Mouse (Mus musculus) heart, embryonic 16.5 days (tissue): Measurements from ENCODE around the gene Bves. TPM values are rescaled to one million over a fixed set of nuclear protein-coding genes. Genes with fewer than 3 reads are reported as not detected.

Experiments
- ATAC-seq: fragments of 200-750 bp; cut with Nextera tagmentation; replicated peaks from 2 replicates; pipeline ENCODE4 v1.8.0; 2017; ENCODE audit warnings: moderate number of reproducible peaks; ENCODE audit not compliant: insufficient read depth, low FRiP score; ENCODE audit errors: extremely low read depth
- H3K27ac ChIP-seq: fragments of 300-500 bp; sonication (generic); 2 replicates; pipeline ENCODE4 v1.5.1; 2014; ENCODE audit warnings: mild to moderate bottlenecking, low read length, control low read depth, moderate library complexity
- H3K27me3 ChIP-seq: fragments of 300-500 bp; sonication (generic); 2 replicates; pipeline ENCODE4 v1.6.1; 2014; ENCODE audit warnings: low read length, mixed read lengths; ENCODE audit not compliant: control insufficient read depth, insufficient read depth
- H3K36me3 ChIP-seq: fragments of 300-500 bp; sonication (generic); 2 replicates; pipeline ENCODE4 v1.6.1; 2014; ENCODE audit not compliant: control insufficient read depth, insufficient read depth
- H3K4me1 ChIP-seq: fragments of 300-500 bp; sonication (generic); 2 replicates; pipeline ENCODE4 v1.6.1; 2014; ENCODE audit warnings: low read length, mixed read lengths; ENCODE audit not compliant: control insufficient read depth, insufficient read depth
- H3K4me2 ChIP-seq: fragments of 300-500 bp; sonication (generic); 2 replicates; pipeline ENCODE4 v1.6.1; 2014; ENCODE audit warnings: low read depth, mild to moderate bottlenecking, control low read depth, low read length
- H3K4me3 ChIP-seq: fragments of 300-500 bp; sonication (generic); 2 replicates; pipeline ENCODE4 v1.5.1; 2014; ENCODE audit warnings: mild to moderate bottlenecking, control low read depth, low read length
- H3K9ac ChIP-seq: fragments of 300-500 bp; sonication (generic); 2 replicates; pipeline ENCODE4 v1.6.1; 2014; ENCODE audit warnings: low read length, control low read depth
- H3K9me3 ChIP-seq: fragments of 300-500 bp; sonication (generic); replicated peaks from 2 replicates; pipeline ENCODE4 v1.6.1; 2016; ENCODE audit warnings: low read length; ENCODE audit not compliant: control insufficient read depth
- WGBS: fragments of 180-500 bp; shearing (Covaris S2); extraction: QIAGEN DNeasy Blood & Tissue Kit; methylation state at CpG from one replicate; pipeline ENCODE4 v1.1.7; 2014; 5-methylcytosine and 5-hydroxymethylcytosine counted together
- polyA plus RNA-seq: library from polyadenylated mRNA; unstranded; fragments of >200 nt; fragmentation: Nextera tagmentation; extraction: Ambion mirVana; gene quantifications from 2 replicates; pipeline ENCODE4 v1.2.1, GENCODE M21; 2015

The Bves gene
- polyA plus RNA-seq, 1 experiment from 2014 or later, result 116 TPM

GRCm38 (mm10) chr10:45370545-45370944 lies 35.0 kb downstream of the Bves start:
- Histone ChIP-seq H3K4me1 (no peaks in the 10 kb centered on the region; the same call in 1 of the 2 replicates), H3K9ac (no peak overlapping the region), H3K27ac (no peak overlapping the region), H3K4me2 (no peak overlapping the region), H3K36me3 (peaks cover 8% of the 10 kb centered on the region; the same call in 1 of the 2 replicates), H3K4me3 (no peak overlapping the region), H3K9me3 (no peaks in the 10 kb centered on the region), H3K27me3 (no peaks in the 10 kb centered on the region)
- 76% methylated on average over 2 of the region's 2 CpGs for WGBS
- no peak for ATAC-seq

- Histone ChIP-seq H3K4me2 (no peak overlapping the region), H3K9ac (no peak overlapping the region), H3K27me3 (no peaks in the 10 kb centered on the region), H3K9me3 (no peaks in the 10 kb centered on the region), H3K27ac (no peak overlapping the region), H3K4me3 (no peak overlapping the region), H3K4me1 (peaks cover 3% of the 10 kb centered on the region; the same call in 1 of the 2 replicates), H3K36me3 (peaks cover 3% of the 10 kb centered on the region; the same call in 1 of the 2 replicates)
- WGBS, result 44% methylated on average over 4 of the region's 4 CpGs
- ATAC-seq, result no peak; the same call in 1 of the 2 replicates
These were observed 37.6 kb downstream of the Bves start for GRCm38 (mm10) chr10:45372994-45373692.

DNA sequence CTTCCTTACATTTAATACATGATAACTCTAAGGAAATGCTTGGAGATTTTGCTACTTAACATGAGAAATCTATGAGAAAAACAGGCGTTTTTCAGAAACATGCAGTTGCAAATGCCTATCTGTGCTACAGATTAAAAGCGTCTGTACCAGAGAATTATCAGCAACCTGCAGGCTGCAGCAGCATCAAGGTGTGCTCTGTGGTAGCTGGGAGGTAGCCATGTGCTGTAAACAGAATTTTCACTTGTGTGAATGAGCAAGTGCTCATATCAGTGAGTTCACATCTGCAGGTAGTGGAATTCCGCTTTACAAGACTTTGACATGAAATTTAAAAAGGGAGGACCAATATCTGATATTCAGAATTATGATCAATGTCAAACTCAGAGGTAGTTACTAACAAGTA lies 42.7 kb downstream of the Bves start:
- 61% methylated on average over 3 of the region's 3 CpGs for WGBS
- H3K4me3 ChIP-seq, result no peak overlapping the region
- ATAC-seq, result no peak
- no peaks in the 10 kb centered on the region for H3K9me3 ChIP-seq
- H3K27me3 ChIP-seq, result no peaks in the 10 kb centered on the region
- no peaks in the 10 kb centered on the region for H3K36me3 ChIP-seq
- 0 out of 2 replicates have a peak, but pooled peaks cover 3% of the 10 kb centered on the region for H3K4me1 ChIP-seq
- no peak overlapping the region for H3K9ac ChIP-seq
- H3K4me2 ChIP-seq, result no peak overlapping the region
- no peak overlapping the region for H3K27ac ChIP-seq

DNA sequence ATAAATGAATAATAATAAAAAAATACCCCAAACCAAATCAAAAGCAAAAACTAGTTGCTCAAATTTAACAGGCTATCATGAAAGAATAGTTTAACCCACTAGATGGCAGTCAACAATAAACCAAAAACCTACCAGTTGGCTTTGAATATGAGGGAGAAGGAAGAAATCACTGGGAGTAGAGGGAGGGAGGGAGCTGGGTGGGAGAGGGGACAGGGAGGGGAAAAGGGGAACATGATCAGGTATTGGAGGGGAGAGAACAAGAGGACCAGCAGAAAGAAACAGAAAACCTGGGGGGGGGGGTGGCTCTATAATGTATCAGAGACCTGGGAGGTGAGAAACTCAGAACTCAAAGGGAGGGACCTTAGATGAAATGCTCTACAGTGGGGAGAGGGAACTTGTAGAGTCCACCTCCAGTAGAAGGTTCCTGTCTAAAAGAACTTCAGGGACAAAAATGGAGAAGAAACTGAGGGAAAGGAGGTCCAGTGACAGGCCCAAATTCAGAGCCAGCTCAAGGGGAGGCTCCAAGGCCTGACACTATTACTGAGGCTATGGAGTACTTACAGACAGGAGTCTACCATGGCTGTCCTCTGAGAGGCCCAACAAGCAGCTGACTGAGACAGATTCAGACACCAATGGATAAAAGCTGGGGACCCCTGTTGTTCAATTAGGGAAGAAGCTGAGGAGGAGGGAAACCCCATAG lies 46.5 kb downstream of the Bves start:
- H3K9ac ChIP-seq, result no peak overlapping the region
- no peak overlapping the region for H3K4me3 ChIP-seq
- H3K36me3 ChIP-seq, result no peaks in the 10 kb centered on the region
- no peak overlapping the region for H3K4me2 ChIP-seq
- 0 out of 2 replicates have a peak, but pooled peaks cover under 1% of the 10 kb centered on the region for H3K4me1 ChIP-seq
- H3K9me3 ChIP-seq, result no peaks in the 10 kb centered on the region
- H3K27ac ChIP-seq, result no peak overlapping the region
- no peak for ATAC-seq
- H3K27me3 ChIP-seq, result no peaks in the 10 kb centered on the region

- Histone ChIP-seq H3K9me3 (no peaks in the 10 kb centered on the region), H3K9ac (no peak overlapping the region), H3K4me2 (no peak overlapping the region), H3K4me1 (no peaks in the 10 kb centered on the region), H3K27ac (no peak overlapping the region), H3K36me3 (no peaks in the 10 kb centered on the region), H3K27me3 (no peaks in the 10 kb centered on the region), H3K4me3 (no peak overlapping the region)
- 58% methylated on average over 3 of the region's 3 CpGs for WGBS
- ATAC-seq, result no peak
These were observed 47.0 kb downstream of the Bves start for GRCm38 (mm10) chr10:45382637-45382958.

DNA sequence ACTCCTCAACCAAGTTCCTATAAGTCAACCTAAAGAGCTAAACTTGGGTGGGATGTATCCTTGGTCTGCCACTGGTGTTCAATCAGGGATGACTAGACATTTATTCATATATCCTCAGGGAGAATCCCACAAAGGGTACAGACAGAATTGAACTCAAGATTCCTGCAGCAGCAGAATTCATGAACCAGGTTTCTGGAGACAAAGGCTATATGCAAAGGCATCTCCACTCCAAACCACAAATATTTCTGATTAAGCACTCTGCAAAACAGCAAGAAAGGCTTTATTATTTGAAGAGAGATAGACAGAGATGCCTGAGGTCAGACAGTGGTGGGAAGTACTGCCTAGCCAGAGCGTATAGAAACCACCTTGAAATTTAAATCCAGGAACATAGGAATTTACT lies 62.6 kb downstream of the Bves start:
- Histone ChIP-seq H3K36me3 (no peaks in the 10 kb centered on the region), H3K4me1 (no peaks in the 10 kb centered on the region), H3K27me3 (no peaks in the 10 kb centered on the region), H3K4me2 (no peak overlapping the region), H3K9me3 (no peaks in the 10 kb centered on the region), H3K9ac (no peak overlapping the region), H3K4me3 (no peak overlapping the region), H3K27ac (no peak overlapping the region)
- ATAC-seq, result no peak
- 84% methylated on average over 1 of the region's 1 CpGs for WGBS

GRCm38 (mm10) chr10:45399702-45400243 lies 64.2 kb downstream of the Bves start:
- H3K9me3 ChIP-seq, result no peaks in the 10 kb centered on the region
- no peak overlapping the region for H3K4me3 ChIP-seq
- no peaks in the 10 kb centered on the region for H3K27me3 ChIP-seq
- no peak for ATAC-seq
- WGBS, result 72% methylated on average over 7 of the region's 7 CpGs
- H3K4me1 ChIP-seq, result no peaks in the 10 kb centered on the region
- no peak overlapping the region for H3K27ac ChIP-seq
- no peaks in the 10 kb centered on the region for H3K36me3 ChIP-seq
- H3K4me2 ChIP-seq, result no peak overlapping the region
- no peak overlapping the region for H3K9ac ChIP-seq

DNA sequence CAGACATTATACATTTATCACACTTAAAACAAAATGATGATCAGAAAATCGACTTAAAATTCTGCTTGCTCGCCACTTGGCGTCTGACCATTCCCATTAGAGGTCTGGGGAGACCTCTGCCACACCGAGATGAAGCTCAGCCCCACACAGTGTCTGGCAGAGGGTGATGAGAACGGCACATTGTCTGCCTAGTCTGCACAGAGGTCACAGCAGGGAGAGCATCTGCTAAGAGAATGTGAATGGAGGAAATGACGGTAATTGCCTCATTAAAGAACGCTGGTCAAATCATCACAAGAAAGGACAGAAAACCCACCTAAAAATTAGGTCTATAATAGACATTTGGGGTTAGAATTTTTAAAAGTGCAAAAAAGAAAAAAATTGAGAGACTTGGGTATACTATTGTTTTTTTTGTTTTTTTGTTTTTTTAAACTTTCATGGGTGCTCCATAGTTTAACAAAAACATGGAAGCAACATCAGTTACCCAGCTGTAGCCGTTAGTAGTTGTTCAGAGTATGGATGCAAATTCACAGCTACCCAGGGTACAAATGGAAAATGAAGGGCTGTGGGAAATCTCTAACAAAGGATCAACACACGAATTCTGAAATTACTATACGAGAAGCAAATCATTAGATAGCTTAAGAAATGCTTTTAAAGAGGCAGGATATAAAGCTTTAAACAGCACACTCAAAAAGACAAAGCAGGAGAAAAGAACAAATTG lies 75.2 kb downstream of the Bves start:
- 65% methylated on average over 10 of the region's 10 CpGs for WGBS
- ATAC-seq, result no peak

GRCm38 (mm10) chr10:45411741-45412140 lies 76.2 kb downstream of the Bves start:
- no peak overlapping the region for H3K9ac ChIP-seq
- H3K27ac ChIP-seq, result no peak overlapping the region
- no peaks in the 10 kb centered on the region for H3K36me3 ChIP-seq
- H3K27me3 ChIP-seq, result no peaks in the 10 kb centered on the region
- ATAC-seq, result no peak
- 70% methylated on average over 2 of the region's 2 CpGs for WGBS
- no peak overlapping the region for H3K4me2 ChIP-seq
- H3K4me1 ChIP-seq, result no peaks in the 10 kb centered on the region
- no peak overlapping the region for H3K4me3 ChIP-seq
- no peaks in the 10 kb centered on the region for H3K9me3 ChIP-seq

More for the DNA sequence above, 75.2 kb downstream of the Bves start:
- Histone ChIP-seq H3K9me3 (no peaks in the 10 kb centered on the region), H3K27me3 (no peaks in the 10 kb centered on the region), H3K4me3 (no peak overlapping the region), H3K36me3 (no peaks in the 10 kb centered on the region), H3K4me1 (no peaks in the 10 kb centered on the region), H3K4me2 (no peak overlapping the region), H3K9ac (no peak overlapping the region), H3K27ac (no peak overlapping the region)
